Mouse (Mus musculus) forebrain, embryonic 16.5 days (tissue): ENCODE results near the gene Cfap20. TPM values are rescaled to one million over a fixed set of nuclear protein-coding genes. Genes with fewer than 3 reads are reported as not detected.
"Not testable (repeated sequence)": the region's sequence is repeated elsewhere in the genome, so short reads cannot be mapped to it uniquely, and the experiment has no call there.

Source experiments
- ATAC-seq: fragments of 200-750 bp; cut with Nextera tagmentation; 2 replicates; pipeline ENCODE4 v1.8.0; 2017; ENCODE audit warnings: mild to moderate bottlenecking, moderate library complexity
- H3K27ac ChIP-seq: fragments of 300-500 bp; sonication (generic); 2 replicates; pipeline ENCODE4 v1.5.1; 2014; ENCODE audit warnings: low read length, control low read depth
- H3K27me3 ChIP-seq: fragments of 300-500 bp; sonication (generic); replicated peaks from 2 replicates; pipeline ENCODE4 v1.6.1; 2014; ENCODE audit warnings: low read length; ENCODE audit not compliant: control insufficient read depth, insufficient read depth
- H3K36me3 ChIP-seq: fragments of 300-500 bp; sonication (generic); 2 replicates; pipeline ENCODE4 v1.6.1; 2014; ENCODE audit not compliant: control insufficient read depth, insufficient read depth
- H3K4me1 ChIP-seq: fragments of 300-500 bp; sonication (generic); replicated peaks from 2 replicates; pipeline ENCODE4 v1.6.1; 2014; ENCODE audit warnings: low read length; ENCODE audit not compliant: control insufficient read depth, insufficient read depth
- H3K4me2 ChIP-seq: fragments of 300-500 bp; sonication (generic); 2 replicates; pipeline ENCODE4 v1.6.1; 2014; ENCODE audit warnings: mild to moderate bottlenecking, low read length, control low read depth
- H3K4me3 ChIP-seq: fragments of 300-500 bp; sonication (generic); replicated peaks from 2 replicates; pipeline ENCODE4 v1.5.1; 2014; ENCODE audit warnings: mild to moderate bottlenecking, low read length, control low read depth
- H3K9ac ChIP-seq: fragments of 300-500 bp; sonication (generic); replicated peaks from 2 replicates; pipeline ENCODE4 v1.6.1; 2014; ENCODE audit warnings: low read depth, low read length, control low read depth
- H3K9me3 ChIP-seq: fragments of 300-500 bp; sonication (generic); 2 replicates; pipeline ENCODE4 v1.6.1; 2016; ENCODE audit warnings: low read length; ENCODE audit not compliant: control insufficient read depth
- WGBS: fragments of 180-500 bp; shearing (Covaris S2); extraction: QIAGEN DNeasy Blood & Tissue Kit; methylation state at CpG from one replicate; pipeline ENCODE4 v1.1.7; 2014; 5-methylcytosine and 5-hydroxymethylcytosine counted together
- polyA plus RNA-seq: library from polyadenylated mRNA; unstranded; fragments of >200 nt; fragmentation: Nextera tagmentation; extraction: Ambion mirVana; gene quantifications from 2 replicates; pipeline ENCODE4 v1.2.1, GENCODE M21; 2015

Gene Cfap20
- polyA plus RNA-seq, 1 experiment from 2014 or later: 141 TPM

DNA sequence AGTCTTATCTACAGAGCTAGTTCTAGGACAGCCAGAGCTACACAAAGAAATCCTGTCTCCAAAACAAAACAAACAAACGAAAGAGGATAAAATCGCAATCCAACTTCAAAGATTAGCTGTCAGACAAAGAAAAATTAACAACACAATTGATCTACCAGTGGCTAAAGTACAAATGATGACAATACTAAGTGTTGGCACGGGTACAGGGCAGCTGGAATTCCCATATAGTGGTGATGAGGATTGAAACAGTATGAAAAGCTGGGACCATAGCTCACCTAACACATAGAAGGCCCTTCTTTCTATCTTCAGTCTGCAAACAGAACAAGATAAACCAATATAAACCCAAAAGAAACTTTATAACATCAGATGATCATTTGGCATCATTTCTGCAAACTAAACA lies 53.1 kb downstream of the Cfap20 start:
- no peak overlapping the region for H3K4me3 ChIP-seq
- WGBS: 86% methylated on average over 3 of the region's 3 CpGs
- no peak overlapping the region for H3K4me2 ChIP-seq

GRCm38 (mm10) chr8:95380953-95381352 lies 53.7 kb downstream of the Cfap20 start:
- H3K9ac ChIP-seq: no peak overlapping the region
- no peak overlapping the region for H3K4me3 ChIP-seq
- H3K9me3 ChIP-seq: peaks cover 3% of the 10 kb centered on the region; the same call in 1 of the 2 replicates
- H3K4me1 ChIP-seq: no peaks in the 10 kb centered on the region; the same call in 1 of the 2 replicates
- H3K27ac ChIP-seq: no peak overlapping the region
- no peak for ATAC-seq
- H3K27me3 ChIP-seq: no peaks in the 10 kb centered on the region
- H3K36me3 ChIP-seq: no peaks in the 10 kb centered on the region
- no peak overlapping the region for H3K4me2 ChIP-seq

More for the DNA sequence above, 53.1 kb downstream of the Cfap20 start:
- peaks cover 3% of the 10 kb centered on the region; the same call in 1 of the 2 replicates for H3K9me3 ChIP-seq
- no peaks in the 10 kb centered on the region for H3K36me3 ChIP-seq
- no peak for ATAC-seq
- H3K4me1 ChIP-seq: no peaks in the 10 kb centered on the region; the same call in 1 of the 2 replicates
- H3K27me3 ChIP-seq: no peaks in the 10 kb centered on the region
- H3K9ac ChIP-seq: no peak overlapping the region
- no peak overlapping the region for H3K27ac ChIP-seq

DNA sequence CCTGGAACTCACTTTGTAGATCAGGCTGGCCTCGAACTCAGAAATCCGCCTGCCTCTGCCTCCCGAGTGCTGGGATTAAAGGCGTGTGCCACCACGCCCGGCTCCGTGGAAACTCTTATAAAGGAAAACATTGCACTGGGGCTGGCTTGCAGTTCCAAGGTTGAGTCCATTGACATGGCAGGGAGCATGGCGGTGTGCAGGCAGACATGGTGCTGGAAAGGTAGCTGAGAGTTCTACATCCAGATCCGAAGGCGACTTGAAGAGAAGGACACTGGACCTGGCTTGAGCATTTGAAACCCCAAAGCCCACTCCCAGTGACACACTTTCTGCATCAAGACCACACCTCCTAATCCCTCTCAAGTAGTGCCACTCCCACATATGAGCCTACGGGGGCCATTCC lies 55.7 kb downstream of the Cfap20 start:
- not testable (repeated sequence) for H3K27ac ChIP-seq, H3K4me3 ChIP-seq, H3K4me2 ChIP-seq, H3K4me1 ChIP-seq, ATAC-seq, H3K9ac ChIP-seq, H3K9me3 ChIP-seq, H3K27me3 ChIP-seq, H3K36me3 ChIP-seq
- 96% methylated on average over 11 of the region's 11 CpGs for WGBS

- Histone ChIP-seq H3K9ac (no peak overlapping the region), H3K36me3 (no peaks in the 10 kb centered on the region), H3K9me3 (no peaks in the 10 kb centered on the region), H3K4me1 (no peaks in the 10 kb centered on the region; the same call in 1 of the 2 replicates), H3K27ac (no peak overlapping the region), H3K27me3 (no peaks in the 10 kb centered on the region), H3K4me3 (no peak overlapping the region), H3K4me2 (no peak overlapping the region)
- no peak for ATAC-seq
- 53% methylated on average over 7 of the region's 7 CpGs for WGBS
These were observed 56.8 kb downstream of the Cfap20 start for GRCm38 (mm10) chr8:95377863-95378291.

- Histone ChIP-seq H3K4me1 (no peaks in the 10 kb centered on the region; the same call in 1 of the 2 replicates), H3K4me2 (no peak overlapping the region), H3K27me3 (no peaks in the 10 kb centered on the region), H3K36me3 (no peaks in the 10 kb centered on the region), H3K9me3 (no peaks in the 10 kb centered on the region), H3K9ac (no peak overlapping the region), H3K27ac (no peak overlapping the region), H3K4me3 (no peak overlapping the region)
- WGBS: 86% methylated on average over 4 of the region's 4 CpGs
- no peak for ATAC-seq
These were observed 57.6 kb downstream of the Cfap20 start for GRCm38 (mm10) chr8:95377101-95377500.

GRCm38 (mm10) chr8:95376309-95376999 lies 58.2 kb downstream of the Cfap20 start:
- no peaks in the 10 kb centered on the region for H3K27me3 ChIP-seq
- H3K9ac ChIP-seq: no peak overlapping the region
- WGBS: 88% methylated on average over 12 of the region's 12 CpGs
- ATAC-seq: no peak
- H3K4me3 ChIP-seq: no peak overlapping the region
- no peak overlapping the region for H3K27ac ChIP-seq
- no peaks in the 10 kb centered on the region for H3K9me3 ChIP-seq
- H3K4me2 ChIP-seq: no peak overlapping the region
- H3K36me3 ChIP-seq: no peaks in the 10 kb centered on the region
- no peaks in the 10 kb centered on the region; the same call in 1 of the 2 replicates for H3K4me1 ChIP-seq

GRCm38 (mm10) chr8:95375374-95375930 lies 59.2 kb downstream of the Cfap20 start:
- no peak overlapping the region for H3K4me3 ChIP-seq
- no peaks in the 10 kb centered on the region; the same call in 1 of the 2 replicates for H3K4me1 ChIP-seq
- no peak overlapping the region for H3K9ac ChIP-seq
- no peaks in the 10 kb centered on the region for H3K36me3 ChIP-seq
- no peak overlapping the region for H3K4me2 ChIP-seq
- H3K27ac ChIP-seq: no peak overlapping the region
- 85% methylated on average over 7 of the region's 7 CpGs for WGBS
- no peaks in the 10 kb centered on the region for H3K9me3 ChIP-seq
- H3K27me3 ChIP-seq: no peaks in the 10 kb centered on the region
- ATAC-seq: 0 out of 2 replicates have a peak, but pooled peaks have one; percentile 15

GRCm38 (mm10) chr8:95374429-95374828 lies 60.2 kb downstream of the Cfap20 start:
- Histone ChIP-seq H3K27me3 (no peaks in the 10 kb centered on the region), H3K9ac (no peak overlapping the region), H3K36me3 (no peaks in the 10 kb centered on the region), H3K4me1 (no peaks in the 10 kb centered on the region; the same call in 1 of the 2 replicates), H3K4me2 (no peak overlapping the region), H3K4me3 (no peak overlapping the region), H3K9me3 (no peaks in the 10 kb centered on the region), H3K27ac (no peak overlapping the region)
- no peak for ATAC-seq
- 84% methylated on average over 3 of the region's 3 CpGs for whole genome bisulfite sequencing

DNA sequence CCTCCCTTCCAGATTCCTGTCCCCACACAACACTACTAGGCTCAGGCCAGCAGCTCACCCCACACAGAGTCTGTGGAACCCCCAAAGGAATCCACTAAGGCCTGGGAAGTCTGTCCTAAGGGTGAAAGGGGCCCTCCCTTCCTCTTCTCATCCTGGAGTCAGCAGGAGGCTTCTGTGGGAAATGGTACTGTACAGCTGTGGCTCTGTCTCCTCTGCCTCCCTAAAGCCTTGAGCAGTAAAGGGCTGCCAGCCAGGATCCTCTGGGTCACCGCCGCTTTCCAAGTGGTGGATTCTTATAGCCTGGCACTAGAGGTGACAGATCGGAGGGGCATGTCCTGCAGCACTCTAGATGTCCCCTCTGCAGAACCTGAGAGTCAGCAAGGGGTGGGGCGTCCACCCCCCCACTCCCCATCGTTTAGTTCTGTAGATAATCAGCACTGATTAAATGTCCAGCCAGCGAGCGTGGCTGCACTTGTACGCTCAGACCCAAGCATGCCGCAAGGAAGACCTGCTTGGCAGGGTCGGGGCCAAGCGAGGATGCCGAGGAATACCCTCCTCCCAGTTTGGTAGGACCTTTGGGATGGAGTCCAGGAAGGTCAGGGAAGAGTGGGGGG lies 61.2 kb downstream of the Cfap20 start:
- no peaks in the 10 kb centered on the region; the same call in 1 of the 2 replicates for H3K4me1 ChIP-seq
- H3K9me3 ChIP-seq: no peaks in the 10 kb centered on the region
- no peak overlapping the region for H3K27ac ChIP-seq
- H3K36me3 ChIP-seq: no peaks in the 10 kb centered on the region
- WGBS: 90% methylated on average over 12 of the region's 12 CpGs
- no peak overlapping the region for H3K4me2 ChIP-seq
- H3K27me3 ChIP-seq: no peaks in the 10 kb centered on the region
- ATAC-seq: no peak
- no peak overlapping the region for H3K4me3 ChIP-seq
- H3K9ac ChIP-seq: no peak overlapping the region
